Mouse (Mus musculus): ENCODE results near the gene Pbrm1. TPM values are rescaled to one million over a fixed set of nuclear protein-coding genes. Genes with fewer than 3 reads are reported as not detected.

The Pbrm1 gene
- polyA plus RNA-seq, 1 experiment from 2014 or later: 33.1 TPM

GRCm38 (mm10) chr14:31062277-31062676, 43.3 kb downstream of the Pbrm1 start:
- WGBS: 59% methylated on average over 1 of the region's 1 CpGs
- H3K9me3 ChIP-seq (ENCODE audit: control insufficient read depth): no peaks in the 10 kb centered on the region
- peaks cover 38% of the 10 kb centered on the region for H3K36me3 ChIP-seq (ENCODE audit: control insufficient read depth, insufficient read depth)
- H3K4me3 ChIP-seq (ENCODE audit: low read depth, low read length): no peak overlapping the region
- H3K4me2 ChIP-seq (replicated peaks; ENCODE audit: low read depth): no peak overlapping the region
- no peak overlapping the region for H3K9ac ChIP-seq (ENCODE audit: low read depth, low read length)
- H3K4me1 ChIP-seq (replicated peaks; ENCODE audit: control insufficient read depth, insufficient read depth, low read length): no peaks in the 10 kb centered on the region
- no peak overlapping the region for H3K27ac ChIP-seq (ENCODE audit: low read depth, low read length)
- no peak for ATAC-seq
- H3K27me3 ChIP-seq (replicated peaks; ENCODE audit: control insufficient read depth, insufficient read depth, low read length): no peaks in the 10 kb centered on the region
- TF ChIP-seq CTCF (IDR thresholded peaks at IDR 0.05; ENCODE audit: low read depth): peak; percentile 64

DNA sequence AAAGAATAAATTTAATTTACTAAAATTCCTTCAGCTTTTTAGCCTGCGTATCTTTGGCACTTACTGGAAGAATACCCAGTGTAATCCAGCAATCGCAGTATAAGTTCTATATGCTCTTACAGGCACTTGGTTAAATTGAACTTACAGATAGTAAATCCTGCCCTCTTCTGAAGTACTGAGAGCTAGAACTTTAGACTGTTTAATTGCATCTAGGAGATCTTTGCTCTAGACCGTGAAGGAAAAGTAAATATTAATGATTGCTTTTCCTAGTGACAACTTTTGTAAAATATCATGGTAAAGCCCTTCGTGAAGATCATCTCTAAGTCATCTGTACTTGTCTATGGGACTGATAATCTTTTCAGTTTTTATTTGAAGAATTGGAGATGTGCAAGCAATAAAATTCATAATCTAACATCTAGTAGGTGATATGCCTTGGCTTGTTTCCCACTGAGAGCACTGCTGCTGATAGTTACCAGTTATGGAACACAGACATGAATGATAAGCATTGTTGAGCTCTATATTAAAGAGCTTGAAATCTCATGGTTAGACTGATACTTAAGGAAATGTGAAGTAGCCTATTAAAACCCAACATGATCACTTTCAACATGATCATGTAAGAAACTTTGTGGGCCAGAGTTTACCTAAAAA, 50.3 kb downstream of the Pbrm1 start:
- Histone ChIP-seq H3K4me3 (ENCODE audit: low read depth, low read length) (no peak overlapping the region), H3K9me3 (ENCODE audit: control insufficient read depth) (no peaks in the 10 kb centered on the region), H3K9ac (ENCODE audit: low read depth, low read length) (no peak overlapping the region), H3K27ac (ENCODE audit: low read depth, low read length) (no peak overlapping the region), H3K4me1 (replicated peaks; ENCODE audit: control insufficient read depth, insufficient read depth, low read length) (no peaks in the 10 kb centered on the region), H3K36me3 (ENCODE audit: control insufficient read depth, insufficient read depth) (peaks cover 46% of the 10 kb centered on the region), H3K4me2 (replicated peaks; ENCODE audit: low read depth) (no peak overlapping the region; the same call in 1 of the 2 replicates), H3K27me3 (replicated peaks; ENCODE audit: control insufficient read depth, insufficient read depth, low read length) (no peaks in the 10 kb centered on the region)
- WGBS: 54% methylated on average over 4 of the region's 4 CpGs
- TF ChIP-seq CTCF (IDR thresholded peaks at IDR 0.05; ENCODE audit: low read depth): no peak
- no peak for ATAC-seq

GRCm38 (mm10) chr14:31078597-31079208, 59.8 kb downstream of the Pbrm1 start:
- no peak overlapping the region for H3K9ac ChIP-seq (ENCODE audit: low read depth, low read length)
- no peaks in the 10 kb centered on the region for H3K27me3 ChIP-seq (replicated peaks; ENCODE audit: control insufficient read depth, insufficient read depth, low read length)
- H3K4me2 ChIP-seq (replicated peaks; ENCODE audit: low read depth): no peak overlapping the region
- H3K4me1 ChIP-seq (replicated peaks; ENCODE audit: control insufficient read depth, insufficient read depth, low read length): no peaks in the 10 kb centered on the region
- no peak overlapping the region for H3K4me3 ChIP-seq (ENCODE audit: low read depth, low read length)
- WGBS: 99% methylated on average over 3 of the region's 3 CpGs
- TF ChIP-seq CTCF (IDR thresholded peaks at IDR 0.05; ENCODE audit: low read depth): no peak
- H3K36me3 ChIP-seq (ENCODE audit: control insufficient read depth, insufficient read depth): peaks cover 63% of the 10 kb centered on the region
- ATAC-seq: no peak
- no peaks in the 10 kb centered on the region for H3K9me3 ChIP-seq (ENCODE audit: control insufficient read depth)
- no peak overlapping the region for H3K27ac ChIP-seq (ENCODE audit: low read depth, low read length)

GRCm38 (mm10) chr14:31079313-31080028, 60.5 kb downstream of the Pbrm1 start:
- ATAC-seq: no peak
- Histone ChIP-seq H3K36me3 (ENCODE audit: control insufficient read depth, insufficient read depth) (peaks cover 56% of the 10 kb centered on the region), H3K9me3 (ENCODE audit: control insufficient read depth) (no peaks in the 10 kb centered on the region), H3K4me1 (replicated peaks; ENCODE audit: control insufficient read depth, insufficient read depth, low read length) (no peaks in the 10 kb centered on the region), H3K9ac (ENCODE audit: low read depth, low read length) (no peak overlapping the region), H3K27ac (ENCODE audit: low read depth, low read length) (no peak overlapping the region), H3K4me2 (replicated peaks; ENCODE audit: low read depth) (no peak overlapping the region), H3K27me3 (replicated peaks; ENCODE audit: control insufficient read depth, insufficient read depth, low read length) (no peaks in the 10 kb centered on the region), H3K4me3 (ENCODE audit: low read depth, low read length) (no peak overlapping the region)
- WGBS: 91% methylated on average over 3 of the region's 3 CpGs
- no peak for TF ChIP-seq CTCF (IDR thresholded peaks at IDR 0.05; ENCODE audit: low read depth)

- Histone ChIP-seq H3K27me3 (replicated peaks; ENCODE audit: control insufficient read depth, insufficient read depth, low read length) (no peaks in the 10 kb centered on the region), H3K9me3 (ENCODE audit: control insufficient read depth) (no peaks in the 10 kb centered on the region), H3K4me1 (replicated peaks; ENCODE audit: control insufficient read depth, insufficient read depth, low read length) (no peaks in the 10 kb centered on the region), H3K4me2 (replicated peaks; ENCODE audit: low read depth) (no peak overlapping the region), H3K9ac (ENCODE audit: low read depth, low read length) (no peak overlapping the region), H3K4me3 (ENCODE audit: low read depth, low read length) (no peak overlapping the region), H3K27ac (ENCODE audit: low read depth, low read length) (no peak overlapping the region), H3K36me3 (ENCODE audit: control insufficient read depth, insufficient read depth) (peaks cover 51% of the 10 kb centered on the region)
- no peak for ATAC-seq
- TF ChIP-seq CTCF (IDR thresholded peaks at IDR 0.05; ENCODE audit: low read depth): no peak
These were observed 62.2 kb downstream of the Pbrm1 start for GRCm38 (mm10) chr14:31081147-31081546.

DNA sequence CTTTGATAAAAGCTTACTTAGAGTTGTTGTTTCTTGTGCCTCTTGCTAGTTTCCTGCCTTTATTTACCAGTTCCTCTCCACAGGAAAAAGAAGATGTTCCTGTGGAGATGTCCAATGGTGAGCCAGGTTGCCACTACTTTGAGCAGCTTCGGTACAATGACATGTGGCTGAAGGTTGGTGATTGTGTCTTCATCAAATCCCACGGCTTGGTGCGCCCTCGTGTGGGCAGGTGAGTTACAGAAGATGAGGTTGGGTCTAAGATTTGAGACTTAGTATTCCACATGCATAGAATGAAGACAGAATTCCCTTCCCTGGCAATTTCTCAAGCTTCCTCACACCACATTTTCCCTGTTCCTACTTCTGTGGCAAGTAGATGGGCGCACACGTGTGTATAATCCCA, 68.5 kb downstream of the Pbrm1 start:
- Histone ChIP-seq H3K4me3 (ENCODE audit: low read depth, low read length) (no peak overlapping the region), H3K27me3 (replicated peaks; ENCODE audit: control insufficient read depth, insufficient read depth, low read length) (no peaks in the 10 kb centered on the region), H3K4me1 (replicated peaks; ENCODE audit: control insufficient read depth, insufficient read depth, low read length) (no peaks in the 10 kb centered on the region), H3K27ac (ENCODE audit: low read depth, low read length) (no peak overlapping the region), H3K9me3 (ENCODE audit: control insufficient read depth) (no peaks in the 10 kb centered on the region), H3K36me3 (ENCODE audit: control insufficient read depth, insufficient read depth) (peaks cover 63% of the 10 kb centered on the region), H3K9ac (ENCODE audit: low read depth, low read length) (no peak overlapping the region), H3K4me2 (replicated peaks; ENCODE audit: low read depth) (no peak overlapping the region)
- ATAC-seq: no peak
- 82% methylated on average over 6 of the region's 6 CpGs for WGBS
- TF ChIP-seq CTCF (IDR thresholded peaks at IDR 0.05; ENCODE audit: low read depth): peak; percentile 63

All from intestine, postnatal 0 days (tissue).